In genomic region chr3:95218466-95219137, GRCm38 (mm10) we compare ENCODE assay signal across 8 mouse cellular contexts. TPM values are rescaled to one million over a fixed set of nuclear protein-coding genes. Genes with fewer than 3 reads are reported as not detected.
DNase-seq lines count a peak whose midpoint lies in the region; ATAC-seq and TF ChIP-seq lines count a peak whose summit lies in the region.

No protein-coding gene starts in this region.

- DNase-seq in heart, adult 11 months, result peak; percentile 87
- DNase-seq in heart, adult 9 months (ENCODE audit: low spot score in 2 of 2), result no peak
- DNase-seq in limb, embryonic 14.5 days (ENCODE audit: low spot score), result no peak
- DNase-seq in spleen, postnatal 10 days (ENCODE audit: low spot score in 2 of 2), result peak; percentile 33 to 69
- no peak for DNase-seq in ovary, postnatal 14 days (ENCODE audit: low spot score)
- no peak for DNase-seq in cerebellum, adult 11 months

- no peak for TF ChIP-seq POLR2A in ES-Bruce4 (IDR thresholded peaks at IDR 0.05; ENCODE audit: insufficient read depth, low read length)
- TF ChIP-seq POLR2A in limb, embryonic 14.5 days (IDR thresholded peaks at IDR 0.05; ENCODE audit: borderline replicate concordance, extremely low read depth, insufficient read depth, insufficient read length), result no peak

- no peak for ATAC-seq in forebrain, embryonic 15.5 days (replicated peaks)
- ATAC-seq in limb, embryonic 14.5 days (ENCODE audit: low FRiP score, low read depth), result no peak

- H3K9ac ChIP-seq in ES-Bruce4 (ENCODE audit: low read depth, poor library complexity, severe bottlenecking), result peak overlapping the region; percentile 90
- peak overlapping the region; percentile 84; the same call in 1 of the 2 replicates for H3K9ac ChIP-seq in forebrain, embryonic 15.5 days (replicated peaks)
- H3K9ac ChIP-seq in limb, embryonic 14.5 days (ENCODE audit: low read depth, low read length, severe bottlenecking), result no peak overlapping the region

- H3K27ac ChIP-seq in ES-Bruce4 (ENCODE audit: insufficient read depth, low read length), result peak overlapping the region; percentile 74
- H3K27ac ChIP-seq in forebrain, embryonic 15.5 days (replicated peaks), result peak overlapping the region; percentile 97
- H3K27ac ChIP-seq in limb, embryonic 14.5 days (replicated peaks; ENCODE audit: low read depth, low read length), result peak overlapping the region; percentile 100

- WGBS in forebrain, embryonic 15.5 days, result 84% methylated on average over 6 of the region's 6 CpGs
- WGBS in limb, embryonic 14.5 days, result 78% methylated on average over 6 of the region's 6 CpGs

- peak overlapping the region; percentile 59 for H3K4me2 ChIP-seq in forebrain, embryonic 15.5 days (replicated peaks)
- H3K4me2 ChIP-seq in limb, embryonic 14.5 days (replicated peaks; ENCODE audit: low read depth, low read length, severe bottlenecking), result peak overlapping the region; percentile 56

- no peaks in the 10 kb centered on the region for H3K27me3 ChIP-seq in ES-Bruce4 (ENCODE audit: control insufficient read depth, insufficient read depth, low read length, poor library complexity, severe bottlenecking)
- no peaks in the 10 kb centered on the region for H3K27me3 ChIP-seq in forebrain, embryonic 15.5 days
- no peaks in the 10 kb centered on the region for H3K27me3 ChIP-seq in limb, embryonic 14.5 days (ENCODE audit: control insufficient read depth, insufficient read depth, low read length)

- peak overlapping the region; percentile 76 for H3K4me3 ChIP-seq in ES-Bruce4 (ENCODE audit: low read depth, low read length)
- H3K4me3 ChIP-seq in forebrain, embryonic 15.5 days, result peak overlapping the region; percentile 69
- peak overlapping the region; percentile 82 for H3K4me3 ChIP-seq in limb, embryonic 14.5 days (replicated peaks; ENCODE audit: low read length)

- TF ChIP-seq CTCF in ES-Bruce4 (IDR thresholded peaks at IDR 0.05; ENCODE audit: low read depth, low read length), result no peak

- no peak for TF ChIP-seq EP300 in ES-Bruce4 (IDR thresholded peaks at IDR 0.05; ENCODE audit: insufficient read depth, low read depth, low read length)

- no peaks in the 10 kb centered on the region for H3K9me3 ChIP-seq in ES-Bruce4 (replicated peaks; ENCODE audit: control insufficient read depth, insufficient read depth, low read length, poor library complexity, severe bottlenecking)
- H3K9me3 ChIP-seq in forebrain, embryonic 15.5 days, result no peaks in the 10 kb centered on the region
- no peaks in the 10 kb centered on the region for H3K9me3 ChIP-seq in limb, embryonic 14.5 days (ENCODE audit: control insufficient read depth, low read length)

- no peaks in the 10 kb centered on the region for H3K4me1 ChIP-seq in ES-Bruce4 (ENCODE audit: control insufficient read depth, insufficient read depth, low read length)
- peaks cover 38% of the 10 kb centered on the region for H3K4me1 ChIP-seq in forebrain, embryonic 15.5 days
- H3K4me1 ChIP-seq in limb, embryonic 14.5 days (ENCODE audit: control insufficient read depth, insufficient read depth, low read length), result peaks cover 12% of the 10 kb centered on the region

- H3K36me3 ChIP-seq in ES-Bruce4 (ENCODE audit: control insufficient read depth, insufficient read depth, low read length, poor library complexity, severe bottlenecking), result peaks cover 23% of the 10 kb centered on the region
- peaks cover 60% of the 10 kb centered on the region for H3K36me3 ChIP-seq in forebrain, embryonic 15.5 days
- H3K36me3 ChIP-seq in limb, embryonic 14.5 days (ENCODE audit: control insufficient read depth, insufficient read depth, low read length), result peaks cover 38% of the 10 kb centered on the region

RNA-seq across cellular contexts. Expression of gene Gabpb2, which starts 0.9 kb away (rescaled TPM):
- 39.8 and 49.0 TPM in 2 replicates for polyA plus RNA-seq in ES-Bruce4 (2011; ENCODE audit: insufficient read depth, insufficient read length, low read depth, missing spikeins)
- 4.8 and 5.9 TPM in 2 replicates for polyA plus RNA-seq in forebrain, embryonic 15.5 days (2015; fragmentation: Nextera tagmentation; extraction: Ambion mirVana)
- 26.2 and 26.4 TPM in 2 replicates for polyA plus RNA-seq in limb, embryonic 14.5 days (2012; rRNA removed)
- polyA plus RNA-seq in limb, embryonic 14.5 days (2014; fragmentation: Nextera tagmentation; extraction: Ambion mirVana), result 9.7 and 11.5 TPM in 2 replicates

RNA-seq across cellular contexts. Expression of gene Cdc42se1, which starts 9.9 kb away (rescaled TPM):
- polyA plus RNA-seq in ES-Bruce4 (2011; ENCODE audit: insufficient read depth, insufficient read length, low read depth, missing spikeins), result 57.4 and 65.6 TPM in 2 replicates
- 88.5 and 90.0 TPM in 2 replicates for polyA plus RNA-seq in forebrain, embryonic 15.5 days (2015; fragmentation: Nextera tagmentation; extraction: Ambion mirVana)
- polyA plus RNA-seq in limb, embryonic 14.5 days (2012; rRNA removed), result 76.1 and 93.1 TPM in 2 replicates
- polyA plus RNA-seq in limb, embryonic 14.5 days (2014; fragmentation: Nextera tagmentation; extraction: Ambion mirVana), result 119 and 126 TPM in 2 replicates

RNA-seq across cellular contexts. Expression of gene Mllt11, which starts 13.4 kb away (rescaled TPM):
- polyA plus RNA-seq in ES-Bruce4 (2011; ENCODE audit: insufficient read depth, insufficient read length, low read depth, missing spikeins), result 13.1 and 15.5 TPM in 2 replicates
- 254 and 266 TPM in 2 replicates for polyA plus RNA-seq in forebrain, embryonic 15.5 days (2015; fragmentation: Nextera tagmentation; extraction: Ambion mirVana)
- 38.5 and 42.4 TPM in 2 replicates for polyA plus RNA-seq in limb, embryonic 14.5 days (2012; rRNA removed)
- polyA plus RNA-seq in limb, embryonic 14.5 days (2014; fragmentation: Nextera tagmentation; extraction: Ambion mirVana), result 16.7 and 17.4 TPM in 2 replicates

RNA-seq across cellular contexts. Expression of gene Gm128, which starts 22.8 kb away (rescaled TPM):
- polyA plus RNA-seq in ES-Bruce4 (2011; ENCODE audit: insufficient read depth, insufficient read length, low read depth, missing spikeins), result 1.2 and 2.1 TPM in 2 replicates
- polyA plus RNA-seq in forebrain, embryonic 15.5 days (2015; fragmentation: Nextera tagmentation; extraction: Ambion mirVana), result 0.11 and 0.15 TPM in 2 replicates
- 0.87 and 0.89 TPM in 2 replicates for polyA plus RNA-seq in limb, embryonic 14.5 days (2012; rRNA removed)
- 0.50 and 0.63 TPM in 2 replicates for polyA plus RNA-seq in limb, embryonic 14.5 days (2014; fragmentation: Nextera tagmentation; extraction: Ambion mirVana)

RNA-seq across cellular contexts. Expression of gene Bnipl, which starts 32.4 kb away (rescaled TPM):
- 4.1 and 4.8 TPM in 2 replicates for polyA plus RNA-seq in ES-Bruce4 (2011; ENCODE audit: insufficient read depth, insufficient read length, low read depth, missing spikeins)
- polyA plus RNA-seq in forebrain, embryonic 15.5 days (2015; fragmentation: Nextera tagmentation; extraction: Ambion mirVana), result 0.10 TPM in 1 of 2 replicates, not detected in the other
- polyA plus RNA-seq in limb, embryonic 14.5 days (2012; rRNA removed), result 6.8 and 12.0 TPM in 2 replicates
- polyA plus RNA-seq in limb, embryonic 14.5 days (2014; fragmentation: Nextera tagmentation; extraction: Ambion mirVana), result 11.7 and 13.3 TPM in 2 replicates

Comparison
In these comparisons a context has a peak if more than half of its experiments do, and no peak if none do; other contexts are left out.
1. DNase-seq: peak in heart, adult 11 months (single experiment) and spleen, postnatal 10 days (2 of 2); none in heart, adult 9 months (0 of 2), limb, embryonic 14.5 days (single experiment), ovary, postnatal 14 days (single experiment) and cerebellum, adult 11 months (single experiment).
2. Peak in every context shown above with its lines, with median percentiles within 50 percentile points of each other: H3K27ac ChIP-seq and H3K4me3 ChIP-seq.